Mouse (Mus musculus) neural tube, embryonic 12.5 days (tissue): ENCODE data around the gene Gdf9. TPM values are rescaled to one million over a fixed set of nuclear protein-coding genes. Genes with fewer than 3 reads are reported as not detected.

Experiments
- ATAC-seq: fragments of 200-750 bp; cut with Nextera tagmentation; 2 replicates; pipeline ENCODE4 v1.8.0; 2017; ENCODE audit warnings: low read depth, mild to moderate bottlenecking, moderate TSS enrichment, moderate library complexity; ENCODE audit not compliant: low FRiP score
- H3K27ac ChIP-seq: fragments of 300-500 bp; sonication (generic); 2 replicates; pipeline ENCODE4 v1.5.1; 2016
- H3K27me3 ChIP-seq: fragments of 300-500 bp; sonication (generic); replicated peaks from 2 replicates; pipeline ENCODE4 v1.6.1; 2016; ENCODE audit warnings: mild to moderate bottlenecking
- H3K36me3 ChIP-seq: fragments of 300-500 bp; sonication (generic); 2 replicates; pipeline ENCODE4 v1.6.1; 2016; ENCODE audit warnings: mild to moderate bottlenecking
- H3K4me1 ChIP-seq: fragments of 300-500 bp; sonication (generic); 2 replicates; pipeline ENCODE4 v1.6.1; 2016
- H3K4me2 ChIP-seq: fragments of 300-500 bp; sonication (generic); replicated peaks from 2 replicates; pipeline ENCODE4 v1.6.1; 2016; ENCODE audit warnings: mild to moderate bottlenecking
- H3K4me3 ChIP-seq: fragments of 300-500 bp; sonication (generic); 2 replicates; pipeline ENCODE4 v1.5.1; 2016
- H3K9ac ChIP-seq: fragments of 300-500 bp; sonication (generic); 2 replicates; pipeline ENCODE4 v1.6.1; 2016; ENCODE audit warnings: mild to moderate bottlenecking
- H3K9me3 ChIP-seq: fragments of 300-500 bp; sonication (generic); 2 replicates; pipeline ENCODE4 v1.6.1; 2016; ENCODE audit warnings: mild to moderate bottlenecking
- WGBS: fragments of 180-500 bp; shearing (Covaris S2); methylation state at CpG from one replicate; pipeline ENCODE4 v1.1.7; 2016; 5-methylcytosine and 5-hydroxymethylcytosine counted together
- polyA plus RNA-seq: library from polyadenylated mRNA; unstranded; fragments of >200 nt; fragmentation: Nextera tagmentation; extraction: Ambion mirVana; gene quantifications from 2 replicates; pipeline ENCODE4 v1.2.1, GENCODE M21; 2016

The Gdf9 gene
- polyA plus RNA-seq, 1 experiment from 2014 or later = 1.8 TPM

GRCm38 (mm10) chr11:53427993-53428715, 2.7 kb upstream of the Gdf9 start:
- ATAC-seq = no peak
- Histone ChIP-seq H3K27me3 (no peaks in the 10 kb centered on the region), H3K27ac (no peak overlapping the region), H3K9me3 (no peaks in the 10 kb centered on the region), H3K9ac (no peak overlapping the region), H3K36me3 (peaks cover 15% of the 10 kb centered on the region), H3K4me1 (peaks cover 8% of the 10 kb centered on the region), H3K4me2 (no peak overlapping the region), H3K4me3 (no peak overlapping the region)
- WGBS = 91% methylated on average over 3 of the region's 3 CpGs

DNA sequence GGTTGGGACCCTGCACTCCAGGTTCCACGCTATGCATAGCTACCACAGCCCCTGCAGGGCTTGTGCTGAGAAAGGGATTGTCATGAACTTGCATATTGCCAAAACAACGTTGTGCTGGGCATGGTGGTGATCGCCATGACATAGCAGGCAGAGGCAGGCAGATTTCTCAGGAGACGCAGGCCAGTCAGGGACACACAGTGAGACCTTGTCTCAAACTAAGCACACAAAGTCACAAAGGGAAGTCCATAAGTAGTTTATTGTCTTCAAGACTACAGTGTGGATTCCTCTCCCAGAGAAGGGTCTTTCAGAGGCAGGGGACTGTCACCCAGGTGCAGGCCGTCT, 2.1 kb upstream of the Gdf9 start:
- 97% methylated on average over 5 of the region's 5 CpGs for WGBS

DNA sequence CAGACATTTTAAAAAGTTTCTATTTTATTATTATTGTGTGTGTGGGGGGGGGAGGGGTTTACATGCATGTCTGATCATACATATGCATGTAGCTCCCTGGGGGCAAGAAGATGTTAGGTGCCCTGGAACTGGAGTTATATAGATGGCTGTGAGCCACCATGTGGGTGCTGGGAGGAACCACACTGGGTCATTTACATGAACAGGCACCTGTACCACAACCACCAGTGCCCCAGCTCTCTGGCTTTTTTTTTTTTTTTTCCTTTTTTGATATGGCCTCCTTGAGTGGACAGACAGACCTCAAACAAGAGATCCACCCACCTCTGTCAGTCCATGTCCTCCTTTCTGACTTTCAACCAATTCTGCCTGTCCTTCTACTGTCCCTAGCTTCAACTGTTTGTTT, 1.6 kb upstream of the Gdf9 start:
- Histone ChIP-seq H3K4me1 (peaks cover 8% of the 10 kb centered on the region), H3K9me3 (no peaks in the 10 kb centered on the region), H3K4me3 (no peak overlapping the region), H3K36me3 (peaks cover 15% of the 10 kb centered on the region), H3K4me2 (peak overlapping the region; percentile 81), H3K27ac (no peak overlapping the region), H3K9ac (no peak overlapping the region), H3K27me3 (no peaks in the 10 kb centered on the region)
- ATAC-seq = no peak

More for the DNA sequence above, 2.1 kb upstream of the Gdf9 start:
- peaks cover 15% of the 10 kb centered on the region for H3K36me3 ChIP-seq
- H3K27ac ChIP-seq = no peak overlapping the region
- ATAC-seq = no peak
- no peak overlapping the region for H3K4me3 ChIP-seq
- no peaks in the 10 kb centered on the region for H3K27me3 ChIP-seq
- no peak overlapping the region for H3K9ac ChIP-seq
- H3K9me3 ChIP-seq = no peaks in the 10 kb centered on the region
- H3K4me2 ChIP-seq = no peak overlapping the region
- H3K4me1 ChIP-seq = peaks cover 8% of the 10 kb centered on the region

- Histone ChIP-seq H3K4me1 (peaks cover 8% of the 10 kb centered on the region), H3K27me3 (no peaks in the 10 kb centered on the region), H3K4me2 (peak overlapping the region; percentile 81), H3K27ac (no peak overlapping the region), H3K9me3 (no peaks in the 10 kb centered on the region), H3K4me3 (peak overlapping the region; percentile 92), H3K9ac (peak overlapping the region; percentile 86), H3K36me3 (peaks cover 15% of the 10 kb centered on the region)
- ATAC-seq = no peak
- under 1% methylated on average over 34 of the region's 34 CpGs for WGBS
Observed at GRCm38 (mm10) chr11:53430300-53430669, 538 bp upstream of the Gdf9 start.

DNA sequence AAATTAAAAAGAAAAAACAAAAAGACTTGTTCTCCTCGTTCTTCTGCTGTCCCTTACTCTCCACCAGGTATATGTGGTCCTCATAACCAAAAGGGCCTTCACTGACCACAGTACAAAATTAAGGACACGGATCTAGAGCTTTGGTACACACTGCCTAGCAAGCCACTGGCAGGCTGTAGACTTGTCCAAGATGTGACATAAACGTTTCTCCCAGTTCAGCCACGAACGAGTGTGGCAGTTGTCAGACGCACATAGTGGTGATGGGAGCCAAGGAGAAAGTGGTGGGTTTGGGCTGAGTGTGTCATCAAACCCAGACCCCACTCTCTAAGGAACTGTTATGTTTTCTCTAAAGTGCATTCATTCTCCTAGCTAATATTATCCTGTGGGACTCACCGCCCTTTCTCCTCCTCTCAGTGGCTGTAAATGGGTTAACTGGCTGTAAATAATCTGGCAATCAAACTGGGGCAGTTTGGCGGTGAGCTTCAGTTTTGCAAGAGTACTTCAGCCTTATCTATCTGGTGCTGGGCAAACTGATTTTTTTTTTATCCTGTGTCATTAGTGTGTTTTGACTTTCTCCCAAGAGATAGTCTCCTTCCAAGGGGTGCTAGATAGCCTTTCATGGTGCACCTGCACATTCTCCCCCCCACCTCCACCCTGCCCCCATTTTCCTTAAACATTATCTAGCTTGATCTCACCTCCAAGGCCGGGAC, 679 bp downstream of the Gdf9 start:
- peaks cover 8% of the 10 kb centered on the region for H3K4me1 ChIP-seq
- peak overlapping the region; percentile 92 for H3K4me3 ChIP-seq
- WGBS = 13% methylated on average over 9 of the region's 9 CpGs
- H3K9me3 ChIP-seq = no peaks in the 10 kb centered on the region
- peak overlapping the region; percentile 81 for H3K4me2 ChIP-seq
- H3K27me3 ChIP-seq = no peaks in the 10 kb centered on the region
- no peak; the same call in 1 of the 2 replicates for ATAC-seq
- 0 out of 2 replicates have a peak overlapping the region, but pooled peaks have one; percentile 40 for H3K9ac ChIP-seq
- H3K27ac ChIP-seq = peak overlapping the region; percentile 32; the same call in 1 of the 2 replicates
- H3K36me3 ChIP-seq = peaks cover 15% of the 10 kb centered on the region

DNA sequence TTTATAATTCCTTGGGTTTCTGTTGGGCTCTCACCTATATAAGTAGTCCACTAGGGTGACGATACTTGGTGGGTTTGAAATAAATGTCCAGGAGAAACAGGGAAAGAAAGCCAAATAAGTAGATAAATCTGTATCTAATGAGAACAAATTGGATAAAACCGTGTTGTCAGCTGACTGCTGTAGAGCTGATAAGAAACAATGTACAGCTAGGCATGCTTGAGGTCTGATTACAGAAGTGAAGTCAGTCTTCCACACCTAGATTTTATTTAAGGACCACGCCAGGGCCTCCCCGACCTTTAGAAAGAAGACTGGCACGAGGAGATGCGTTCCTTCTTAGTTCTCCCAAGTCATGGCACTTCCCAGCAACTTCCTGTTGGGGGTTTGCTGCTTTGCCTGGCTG, 2.2 kb downstream of the Gdf9 start:
- H3K9me3 ChIP-seq = no peaks in the 10 kb centered on the region
- no peak overlapping the region for H3K9ac ChIP-seq
- no peak for ATAC-seq
- H3K27me3 ChIP-seq = no peaks in the 10 kb centered on the region
- peaks cover 8% of the 10 kb centered on the region for H3K4me1 ChIP-seq
- H3K4me2 ChIP-seq = no peak overlapping the region
- H3K36me3 ChIP-seq = peaks cover 10% of the 10 kb centered on the region
- 74% methylated on average over 6 of the region's 6 CpGs for WGBS
- H3K27ac ChIP-seq = no peak overlapping the region
- H3K4me3 ChIP-seq = no peak overlapping the region

DNA sequence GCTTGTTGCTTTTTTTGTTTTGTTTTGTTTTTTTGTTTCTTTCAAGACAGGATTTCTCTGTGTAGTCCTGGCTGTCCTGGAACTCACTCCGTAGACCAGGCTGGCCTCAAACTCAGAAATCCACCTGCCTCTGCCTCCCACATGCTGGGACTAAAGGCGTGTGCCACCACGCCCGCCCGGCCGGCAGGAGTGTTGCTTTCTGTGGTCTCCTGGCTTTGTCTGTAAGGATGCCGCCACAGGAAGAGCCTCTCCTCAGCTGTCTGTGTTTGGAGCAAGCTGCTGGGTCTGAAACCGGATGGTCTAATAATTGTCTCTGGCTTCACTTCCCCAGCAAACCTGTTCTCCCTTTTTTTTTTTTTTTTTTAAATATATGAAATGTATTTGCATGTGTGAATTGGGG, 4.7 kb downstream of the Gdf9 start:
- no peaks in the 10 kb centered on the region for H3K27me3 ChIP-seq
- H3K4me3 ChIP-seq = no peak overlapping the region
- WGBS = 85% methylated on average over 8 of the region's 8 CpGs
- H3K27ac ChIP-seq = no peak overlapping the region
- no peak overlapping the region for H3K4me2 ChIP-seq
- H3K4me1 ChIP-seq = no peaks in the 10 kb centered on the region; the same call in 1 of the 2 replicates
- no peaks in the 10 kb centered on the region for H3K36me3 ChIP-seq
- no peak overlapping the region for H3K9ac ChIP-seq
- ATAC-seq = no peak
- no peaks in the 10 kb centered on the region for H3K9me3 ChIP-seq

DNA sequence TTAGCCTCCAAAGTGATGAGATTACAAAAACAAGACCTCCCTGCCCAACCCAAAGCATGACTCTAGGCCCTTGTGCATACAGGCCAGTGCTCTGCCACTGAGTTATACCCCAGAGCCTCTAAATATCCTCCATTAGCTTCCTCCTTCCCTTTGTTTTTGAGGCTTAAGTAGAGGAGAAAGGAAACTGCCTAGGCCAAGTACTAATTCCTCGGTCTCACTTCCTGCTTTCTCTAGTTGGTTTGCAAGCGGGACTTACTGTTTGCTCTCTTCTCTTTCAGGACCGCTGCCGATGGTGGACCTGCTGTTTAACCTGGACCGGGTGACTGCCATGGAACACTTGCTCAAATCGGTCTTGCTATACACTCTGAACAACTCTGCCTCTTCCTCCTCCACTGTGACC, 5.5 kb downstream of the Gdf9 start:
- H3K4me2 ChIP-seq = no peak overlapping the region
- 92% methylated on average over 6 of the region's 6 CpGs for WGBS
- no peaks in the 10 kb centered on the region for H3K27me3 ChIP-seq
- no peaks in the 10 kb centered on the region for H3K36me3 ChIP-seq
- H3K9me3 ChIP-seq = no peaks in the 10 kb centered on the region
- H3K4me1 ChIP-seq = no peaks in the 10 kb centered on the region; the same call in 1 of the 2 replicates
- no peak for ATAC-seq
- no peak overlapping the region for H3K4me3 ChIP-seq
- no peak overlapping the region for H3K9ac ChIP-seq
- no peak overlapping the region for H3K27ac ChIP-seq

DNA sequence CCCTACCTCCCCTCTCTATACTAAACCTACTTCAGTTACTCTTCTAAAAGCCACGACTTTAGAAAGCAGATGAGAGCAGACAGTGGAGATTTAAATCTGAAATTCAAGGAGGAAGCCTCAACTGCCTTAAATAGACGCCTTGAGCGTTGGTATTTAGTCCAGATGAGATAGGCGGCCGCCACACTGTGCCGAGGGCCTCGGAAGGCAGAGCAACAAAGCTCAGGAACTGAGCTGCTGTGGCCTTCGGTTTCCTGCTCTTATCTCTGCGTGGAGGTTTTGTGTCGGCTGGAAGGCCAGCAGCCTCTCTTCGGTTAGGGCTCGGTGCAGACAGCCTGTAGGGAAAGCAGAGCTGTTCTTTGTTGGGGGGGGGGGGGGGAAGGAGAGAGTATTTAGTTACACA, 11.1 kb downstream of the Gdf9 start:
- H3K27ac ChIP-seq = no peak overlapping the region
- WGBS = 56% methylated on average over 12 of the region's 12 CpGs
- H3K4me3 ChIP-seq = no peak overlapping the region
- ATAC-seq = no peak
- no peak overlapping the region for H3K9ac ChIP-seq
- H3K27me3 ChIP-seq = no peaks in the 10 kb centered on the region
- no peaks in the 10 kb centered on the region for H3K9me3 ChIP-seq
- H3K4me1 ChIP-seq = no peaks in the 10 kb centered on the region
- no peaks in the 10 kb centered on the region for H3K36me3 ChIP-seq
- no peak overlapping the region for H3K4me2 ChIP-seq

DNA sequence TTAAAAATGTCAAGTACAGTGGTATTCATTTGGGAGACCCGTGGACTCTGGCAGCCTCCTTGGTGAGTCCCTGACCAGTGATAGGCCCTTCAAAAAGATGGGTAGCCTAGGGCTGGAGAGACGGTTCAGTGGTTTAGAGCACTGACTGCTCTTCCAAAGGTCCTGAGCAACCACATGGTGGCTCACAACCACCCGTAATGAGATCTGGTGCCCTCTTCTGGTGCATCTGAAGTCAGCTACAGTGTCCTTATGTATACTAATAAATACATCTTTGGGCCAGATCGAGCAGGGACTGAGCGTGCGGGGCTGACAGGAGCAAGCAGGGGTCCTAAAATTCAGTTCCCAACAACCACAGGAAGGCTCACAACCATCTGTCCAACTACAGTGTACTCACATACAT, 13.0 kb downstream of the Gdf9 start:
- H3K9ac ChIP-seq = no peak overlapping the region
- no peak overlapping the region for H3K27ac ChIP-seq
- H3K4me3 ChIP-seq = no peak overlapping the region
- 43% methylated on average over 6 of the region's 6 CpGs for WGBS
- no peaks in the 10 kb centered on the region for H3K9me3 ChIP-seq
- H3K36me3 ChIP-seq = no peaks in the 10 kb centered on the region
- H3K27me3 ChIP-seq = no peaks in the 10 kb centered on the region
- no peaks in the 10 kb centered on the region for H3K4me1 ChIP-seq
- no peak for ATAC-seq
- H3K4me2 ChIP-seq = no peak overlapping the region

GRCm38 (mm10) chr11:53445562-53445961, 14.7 kb downstream of the Gdf9 start:
- Histone ChIP-seq H3K36me3 (no peaks in the 10 kb centered on the region), H3K4me1 (no peaks in the 10 kb centered on the region), H3K4me3 (no peak overlapping the region), H3K27ac (no peak overlapping the region), H3K4me2 (no peak overlapping the region), H3K9me3 (no peaks in the 10 kb centered on the region), H3K27me3 (no peaks in the 10 kb centered on the region), H3K9ac (no peak overlapping the region)
- ATAC-seq = no peak
- WGBS = 71% methylated on average over 13 of the region's 13 CpGs

DNA sequence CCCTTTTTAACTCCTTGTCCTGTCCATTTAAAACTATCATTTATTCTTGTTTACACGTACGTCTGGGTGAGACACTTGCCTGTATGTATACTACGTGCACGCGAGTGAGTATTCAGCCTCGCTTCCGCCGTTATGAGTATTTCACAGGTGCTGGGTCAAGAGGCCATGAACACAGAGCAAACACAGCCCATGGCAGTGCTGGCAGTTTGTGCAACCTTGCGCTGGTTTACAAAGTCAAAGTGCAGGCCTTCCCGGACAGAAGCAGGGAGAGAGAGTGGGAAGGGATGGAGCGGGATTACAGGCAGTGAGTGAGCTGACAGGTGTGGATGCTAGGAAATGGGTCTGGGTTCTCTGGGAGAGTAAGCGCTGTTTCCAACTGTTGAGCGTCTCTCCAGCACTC, 15.4 kb downstream of the Gdf9 start:
- Histone ChIP-seq H3K4me1 (no peaks in the 10 kb centered on the region), H3K36me3 (no peaks in the 10 kb centered on the region), H3K4me2 (no peak overlapping the region), H3K27ac (no peak overlapping the region), H3K27me3 (no peaks in the 10 kb centered on the region), H3K4me3 (no peak overlapping the region), H3K9me3 (no peaks in the 10 kb centered on the region), H3K9ac (no peak overlapping the region)
- 91% methylated on average over 13 of the region's 13 CpGs for WGBS
- ATAC-seq = no peak

DNA sequence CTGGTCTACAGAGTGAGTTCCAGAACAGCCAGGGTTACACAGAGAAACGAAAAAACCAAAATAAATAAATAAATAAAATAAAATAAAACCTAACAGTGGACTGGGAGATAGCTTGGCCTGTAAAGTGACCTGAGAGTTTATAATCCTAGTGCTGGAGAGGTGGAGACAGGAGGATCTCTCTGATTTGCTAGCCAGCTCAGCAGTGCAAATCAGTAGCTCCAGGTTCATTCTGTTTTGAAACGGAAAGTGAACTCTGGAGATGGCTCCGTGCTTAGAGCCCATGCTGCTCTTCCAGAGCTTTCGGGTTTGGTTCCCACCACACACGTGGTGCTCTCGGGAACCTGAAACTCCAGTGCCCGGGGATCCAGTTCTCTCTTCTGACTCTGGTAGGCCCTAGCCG, 17.2 kb downstream of the Gdf9 start:
- Histone ChIP-seq H3K9ac (no peak overlapping the region), H3K36me3 (no peaks in the 10 kb centered on the region), H3K4me3 (no peak overlapping the region), H3K9me3 (no peaks in the 10 kb centered on the region), H3K27ac (no peak overlapping the region), H3K27me3 (no peaks in the 10 kb centered on the region), H3K4me2 (no peak overlapping the region), H3K4me1 (no peaks in the 10 kb centered on the region)
- 86% methylated on average over 8 of the region's 8 CpGs for WGBS
- ATAC-seq = no peak
